Mouse (Mus musculus): ENCODE measurements around the gene Syt16. TPM values are rescaled to one million over a fixed set of nuclear protein-coding genes. Genes with fewer than 3 reads are reported as not detected.

The Syt16 gene
- polyA plus RNA-seq, 1 experiment from 2014 or later = 53.7 TPM

GRCm38 (mm10) chr12:74312611-74313010, 315.1 kb downstream of the Syt16 start:
- H3K27ac ChIP-seq (ENCODE audit: low read depth, low read length) = no peak overlapping the region
- H3K9ac ChIP-seq (ENCODE audit: low read length) = no peak overlapping the region
- H3K4me3 ChIP-seq (ENCODE audit: low read depth, low read length) = no peak overlapping the region
- 86% methylated on average over 3 of the region's 3 CpGs for WGBS
- DNase-seq (ENCODE audit: low spot score) (no peak), ATAC-seq (no peak)
- no peaks in the 10 kb centered on the region for H3K9me3 ChIP-seq (replicated peaks; ENCODE audit: control insufficient read depth, low read length)
- no peak overlapping the region for H3K4me2 ChIP-seq (ENCODE audit: low read length)
- no peaks in the 10 kb centered on the region for H3K36me3 ChIP-seq (ENCODE audit: control insufficient read depth, insufficient read depth, low read length)
- H3K27me3 ChIP-seq (replicated peaks; ENCODE audit: control insufficient read depth, insufficient read depth, low read length) = no peaks in the 10 kb centered on the region
- no peaks in the 10 kb centered on the region for H3K4me1 ChIP-seq (ENCODE audit: control insufficient read depth, insufficient read depth, low read length)

DNA sequence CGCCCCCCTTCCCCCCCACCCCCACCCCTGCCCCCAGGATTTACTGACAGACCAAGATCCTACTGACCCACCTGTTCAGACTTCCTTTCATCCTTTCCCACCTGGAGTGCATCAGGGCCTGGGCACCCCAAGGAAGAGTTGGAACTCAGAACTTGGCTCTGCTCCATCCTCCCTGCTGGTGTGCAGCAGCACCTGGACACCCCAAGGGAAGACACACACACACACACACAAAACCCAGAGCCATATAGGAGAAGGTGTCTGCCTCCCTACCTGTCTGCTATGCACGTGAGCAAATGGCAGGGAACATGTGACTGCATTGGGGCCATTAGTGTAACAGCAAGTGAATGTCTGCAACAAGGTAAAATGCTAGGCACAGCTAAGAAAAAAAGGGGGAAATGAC, 317.8 kb downstream of the Syt16 start:
- Histone ChIP-seq H3K4me1 (ENCODE audit: control insufficient read depth, insufficient read depth, low read length) (no peaks in the 10 kb centered on the region), H3K4me2 (ENCODE audit: low read length) (no peak overlapping the region), H3K9me3 (replicated peaks; ENCODE audit: control insufficient read depth, low read length) (no peaks in the 10 kb centered on the region), H3K4me3 (ENCODE audit: low read depth, low read length) (no peak overlapping the region), H3K36me3 (ENCODE audit: control insufficient read depth, insufficient read depth, low read length) (no peaks in the 10 kb centered on the region), H3K9ac (ENCODE audit: low read length) (no peak overlapping the region), H3K27ac (ENCODE audit: low read depth, low read length) (no peak overlapping the region), H3K27me3 (replicated peaks; ENCODE audit: control insufficient read depth, insufficient read depth, low read length) (no peaks in the 10 kb centered on the region)
- no peak for DNase-seq (ENCODE audit: low spot score)
- WGBS = 39% methylated on average over 2 of the region's 2 CpGs
- ATAC-seq = no peak

GRCm38 (mm10) chr12:74316344-74316973, 319.0 kb downstream of the Syt16 start, which contains the start of gene Gm11042:
Gm11042 (minus strand) TSS chr12:74316394.
- DNase-seq (ENCODE audit: low spot score) = peak; percentile 61

GRCm38 (mm10) chr12:74316989-74317759, 319.7 kb downstream of the Syt16 start:
- Histone ChIP-seq H3K36me3 (ENCODE audit: control insufficient read depth, insufficient read depth, low read length) (no peaks in the 10 kb centered on the region), H3K9ac (ENCODE audit: low read length) (peak overlapping the region; percentile 68), H3K4me2 (ENCODE audit: low read length) (peak overlapping the region; percentile 64), H3K27ac (ENCODE audit: low read depth, low read length) (peak overlapping the region; percentile 85), H3K4me3 (ENCODE audit: low read depth, low read length) (peak overlapping the region; percentile 37), H3K4me1 (ENCODE audit: control insufficient read depth, insufficient read depth, low read length) (no peaks in the 10 kb centered on the region), H3K27me3 (replicated peaks; ENCODE audit: control insufficient read depth, insufficient read depth, low read length) (no peaks in the 10 kb centered on the region), H3K9me3 (replicated peaks; ENCODE audit: control insufficient read depth, low read length) (no peaks in the 10 kb centered on the region)
- ATAC-seq (peak; percentile 92), DNase-seq (ENCODE audit: low spot score) (peak; percentile 96)
- 14% methylated on average over 15 of the region's 15 CpGs for whole genome bisulfite sequencing

More at GRCm38 (mm10) chr12:74316344-74316973, 319.0 kb downstream of the Syt16 start, which contains the start of gene Gm11042:
- Histone ChIP-seq H3K4me1 (ENCODE audit: control insufficient read depth, insufficient read depth, low read length) (no peaks in the 10 kb centered on the region), H3K4me2 (ENCODE audit: low read length) (peak within 1 kb of the TSS; percentile 64), H3K4me3 (ENCODE audit: low read depth, low read length) (peak within 1 kb of the TSS; percentile 37), H3K27ac (ENCODE audit: low read depth, low read length) (peak within 1 kb of the TSS; percentile 85), H3K36me3 (ENCODE audit: control insufficient read depth, insufficient read depth, low read length) (no peaks in the 10 kb centered on the region), H3K27me3 (replicated peaks; ENCODE audit: control insufficient read depth, insufficient read depth, low read length) (no peaks in the 10 kb centered on the region), H3K9me3 (replicated peaks; ENCODE audit: control insufficient read depth, low read length) (no peaks in the 10 kb centered on the region), H3K9ac (ENCODE audit: low read length) (peak within 1 kb of the TSS; percentile 68)
- 26% methylated on average over 17 of the region's 18 CpGs for WGBS
- peak; percentile 75 for ATAC-seq

- DNase-seq (ENCODE audit: low spot score) (peak; percentile 92), ATAC-seq (peak; percentile 38; the same call in 1 of the 2 replicates)
- 16% methylated on average over 10 of the region's 10 CpGs for WGBS
- Histone ChIP-seq H3K4me3 (ENCODE audit: low read depth, low read length) (no peak overlapping the region), H3K27ac (ENCODE audit: low read depth, low read length) (no peak overlapping the region), H3K4me2 (ENCODE audit: low read length) (no peak overlapping the region), H3K9me3 (replicated peaks; ENCODE audit: control insufficient read depth, low read length) (no peaks in the 10 kb centered on the region), H3K4me1 (ENCODE audit: control insufficient read depth, insufficient read depth, low read length) (no peaks in the 10 kb centered on the region), H3K27me3 (replicated peaks; ENCODE audit: control insufficient read depth, insufficient read depth, low read length) (no peaks in the 10 kb centered on the region), H3K9ac (ENCODE audit: low read length) (no peak overlapping the region), H3K36me3 (ENCODE audit: control insufficient read depth, insufficient read depth, low read length) (no peaks in the 10 kb centered on the region)
Measured at GRCm38 (mm10) chr12:74320318-74320717, 322.9 kb downstream of the Syt16 start.

DNA sequence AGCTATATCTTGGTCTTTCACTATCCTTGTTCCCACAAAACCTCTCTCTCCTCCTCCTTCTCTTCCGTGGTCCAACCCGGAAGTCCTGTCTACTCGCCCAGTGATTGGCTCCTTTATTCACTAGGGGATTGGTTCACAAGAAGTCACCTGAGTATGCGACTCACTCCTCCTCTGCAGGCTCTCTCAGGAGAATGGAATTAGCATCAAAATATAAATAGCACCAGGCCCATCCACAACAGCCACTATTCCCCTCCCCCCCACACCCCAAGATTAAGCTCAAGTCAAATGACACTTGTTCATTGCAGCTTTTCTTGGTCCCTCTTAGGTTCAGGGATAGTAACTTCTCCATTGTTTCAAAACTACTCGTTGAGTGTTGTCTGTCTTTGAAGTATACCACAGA, 324.5 kb downstream of the Syt16 start:
- no peak for DNase-seq (ENCODE audit: low spot score)
- Histone ChIP-seq H3K27ac (ENCODE audit: low read depth, low read length) (no peak overlapping the region), H3K4me1 (ENCODE audit: control insufficient read depth, insufficient read depth, low read length) (no peaks in the 10 kb centered on the region), H3K27me3 (replicated peaks; ENCODE audit: control insufficient read depth, insufficient read depth, low read length) (no peaks in the 10 kb centered on the region), H3K4me3 (ENCODE audit: low read depth, low read length) (no peak overlapping the region), H3K36me3 (ENCODE audit: control insufficient read depth, insufficient read depth, low read length) (no peaks in the 10 kb centered on the region), H3K9ac (ENCODE audit: low read length) (no peak overlapping the region), H3K4me2 (ENCODE audit: low read length) (no peak overlapping the region), H3K9me3 (replicated peaks; ENCODE audit: control insufficient read depth, low read length) (no peaks in the 10 kb centered on the region)
- 89% methylated on average over 5 of the region's 5 CpGs for WGBS
- ATAC-seq = no peak

Other genes starting within 250 kb of the Syt16 start
- gene Hif1a, start 96.3 kb upstream of the Syt16 start, polyA plus RNA-seq (2014; fragmentation: Nextera tagmentation; extraction: Ambion mirVana) = 87.2 and 95.6 TPM in 2 replicates
- 13.6 and 19.3 TPM in 2 replicates for gene Gm49321, start 60.0 kb upstream of the Syt16 start, polyA plus RNA-seq (2014; fragmentation: Nextera tagmentation; extraction: Ambion mirVana)
- gene Snapc1, start 33.2 kb upstream of the Syt16 start, polyA plus RNA-seq (2014; fragmentation: Nextera tagmentation; extraction: Ambion mirVana) = 26.0 and 38.4 TPM in 2 replicates